Mouse (Mus musculus) testis, adult 2 months (tissue): ENCODE data around the gene Kcnh7.

ENCODE experiments used
- CTCF ChIP-seq: fragments of 200-500 bp; IDR thresholded peaks from 2 replicates; pipeline ENCODE4 v1.5.1; 2012; ENCODE audit warnings: low read depth, mild to moderate bottlenecking, inconsistent platforms, low read length, moderate library complexity; ENCODE audit not compliant: control insufficient read depth, insufficient read depth, insufficient replicate concordance
- POLR2A ChIP-seq: fragments of 200-500 bp; IDR thresholded peaks from 2 replicates; pipeline ENCODE4 v1.6.1; 2012; ENCODE audit warnings: low read depth, mild to moderate bottlenecking, inconsistent platforms, low read length, moderate library complexity; ENCODE audit not compliant: control insufficient read depth

- TF ChIP-seq CTCF = no peak
- no peak for TF ChIP-seq POLR2A
These were observed 305.3 kb downstream of the Kcnh7 start for GRCm38 (mm10) chr2:62878763-62879162.
